Mouse (Mus musculus) intestine, postnatal 0 days (tissue): ENCODE measurements around the gene Gpr68. TPM values are rescaled to one million over a fixed set of nuclear protein-coding genes. Genes with fewer than 3 reads are reported as not detected.

Source experiments
- ATAC-seq: fragments of 200-750 bp; cut with Nextera tagmentation; 2 replicates; pipeline ENCODE4 v1.8.0; 2017; ENCODE audit warnings: mild to moderate bottlenecking, moderate TSS enrichment, moderate library complexity
- H3K27ac ChIP-seq: fragments of 300-500 bp; sonication (generic); 2 replicates; pipeline ENCODE4 v1.5.1; 2014; ENCODE audit warnings: mild to moderate bottlenecking, low read depth, low read length, moderate library complexity
- H3K27me3 ChIP-seq: fragments of 300-500 bp; sonication (generic); replicated peaks from 2 replicates; pipeline ENCODE4 v1.6.1; 2014; ENCODE audit warnings: low read length, mixed read lengths; ENCODE audit not compliant: control insufficient read depth, insufficient read depth
- H3K36me3 ChIP-seq: fragments of 300-500 bp; sonication (generic); 2 replicates; pipeline ENCODE4 v1.6.1; 2014; ENCODE audit warnings: mild to moderate bottlenecking, moderate library complexity; ENCODE audit not compliant: control insufficient read depth, insufficient read depth
- H3K4me1 ChIP-seq: fragments of 300-500 bp; sonication (generic); replicated peaks from 2 replicates; pipeline ENCODE4 v1.6.1; 2014; ENCODE audit warnings: antibody characterized with exemption, low read length, mixed read lengths; ENCODE audit not compliant: control insufficient read depth, insufficient read depth
- H3K4me2 ChIP-seq: fragments of 300-500 bp; sonication (generic); replicated peaks from 2 replicates; pipeline ENCODE4 v1.6.1; 2014; ENCODE audit warnings: low read depth, mild to moderate bottlenecking, moderate library complexity
- H3K4me3 ChIP-seq: fragments of 300-500 bp; sonication (generic); 2 replicates; pipeline ENCODE4 v1.5.1; 2014; ENCODE audit warnings: low read depth, low read length
- H3K9ac ChIP-seq: fragments of 300-500 bp; sonication (generic); 2 replicates; pipeline ENCODE4 v1.6.1; 2014; ENCODE audit warnings: mild to moderate bottlenecking, low read depth, low read length
- H3K9me3 ChIP-seq: fragments of 300-500 bp; sonication (generic); 2 replicates; pipeline ENCODE4 v1.6.1; 2016; ENCODE audit warnings: mixed run types; ENCODE audit not compliant: control insufficient read depth
- CTCF ChIP-seq: sonication (generic); IDR thresholded peaks from 2 replicates; pipeline ENCODE4 v1.5.1; 2016; ENCODE audit warnings: low read depth, mild to moderate bottlenecking, control low read depth, antibody characterized with exemption, moderate library complexity
- WGBS: fragments of 180-500 bp; shearing (Covaris S2); extraction: QIAGEN DNeasy Blood & Tissue Kit; methylation state at CpG from one replicate; pipeline ENCODE4 v1.1.7; 2014; 5-methylcytosine and 5-hydroxymethylcytosine counted together
- polyA plus RNA-seq: library from polyadenylated mRNA; unstranded; fragments of >200 nt; fragmentation: Nextera tagmentation; extraction: Ambion mirVana; gene quantifications from 2 replicates; pipeline ENCODE4 v1.2.1, GENCODE M21; 2015

The Gpr68 gene
- polyA plus RNA-seq, 1 experiment from 2014 or later: 0.31 TPM

GRCm38 (mm10) chr12:100837208-100837607 lies 70.8 kb downstream of the Gpr68 start:
- Histone ChIP-seq H3K36me3 (no peaks in the 10 kb centered on the region), H3K27ac (no peak overlapping the region), H3K27me3 (no peaks in the 10 kb centered on the region), H3K9ac (no peak overlapping the region), H3K4me1 (no peaks in the 10 kb centered on the region), H3K9me3 (no peaks in the 10 kb centered on the region), H3K4me3 (no peak overlapping the region), H3K4me2 (no peak overlapping the region)
- 72% methylated on average over 3 of the region's 3 CpGs for whole genome bisulfite sequencing
- ATAC-seq: no peak
- TF ChIP-seq CTCF: no peak

GRCm38 (mm10) chr12:100831629-100832325 lies 76.2 kb downstream of the Gpr68 start:
- H3K36me3 ChIP-seq: no peaks in the 10 kb centered on the region
- no peaks in the 10 kb centered on the region for H3K9me3 ChIP-seq
- H3K27me3 ChIP-seq: no peaks in the 10 kb centered on the region
- no peak for ATAC-seq
- 74% methylated on average over 8 of the region's 8 CpGs for WGBS
- H3K9ac ChIP-seq: no peak overlapping the region
- no peak overlapping the region for H3K4me2 ChIP-seq
- no peak overlapping the region for H3K4me3 ChIP-seq
- TF ChIP-seq CTCF: no peak
- H3K27ac ChIP-seq: no peak overlapping the region
- H3K4me1 ChIP-seq: no peaks in the 10 kb centered on the region

- Histone ChIP-seq H3K27me3 (no peaks in the 10 kb centered on the region), H3K4me2 (no peak overlapping the region), H3K9me3 (no peaks in the 10 kb centered on the region), H3K27ac (no peak overlapping the region), H3K4me3 (no peak overlapping the region), H3K4me1 (no peaks in the 10 kb centered on the region), H3K9ac (no peak overlapping the region), H3K36me3 (no peaks in the 10 kb centered on the region)
- no peak for ATAC-seq
- 80% methylated on average over 2 of the region's 2 CpGs for WGBS
- no peak for TF ChIP-seq CTCF
These were observed 77.0 kb downstream of the Gpr68 start for GRCm38 (mm10) chr12:100831021-100831420.

Other genes with a start within 250 kb of the Gpr68 start
- 1.2 TPM in 2 replicates for gene Rps6ka5, start 181.2 kb downstream of the Gpr68 start, polyA plus RNA-seq
- 2.3 and 2.6 TPM in 2 replicates for gene Dglucy, start 129.1 kb downstream of the Gpr68 start, polyA plus RNA-seq
- 11.7 and 14.4 TPM in 2 replicates for gene Ccdc88c, start 120.9 kb upstream of the Gpr68 start, polyA plus RNA-seq
- gene Ppp4r3a, start 175.5 kb upstream of the Gpr68 start, polyA plus RNA-seq: 18.4 and 19.6 TPM in 2 replicates